Mouse (Mus musculus): ENCODE measurements around the gene Zfp629. TPM values are rescaled to one million over a fixed set of nuclear protein-coding genes. Genes with fewer than 3 reads are reported as not detected.

The Zfp629 gene
- polyA plus RNA-seq, 1 experiment from 2014 or later = 7.8 TPM

GRCm38 (mm10) chr7:127564381-127565150 is 51.0 kb downstream of the Zfp629 start:
- Histone ChIP-seq H3K4me2 (no peak overlapping the region), H3K9me3 (replicated peaks) (no peaks in the 10 kb centered on the region), H3K36me3 (peaks cover 54% of the 10 kb centered on the region), H3K4me3 (no peak overlapping the region), H3K27me3 (no peaks in the 10 kb centered on the region), H3K4me1 (replicated peaks) (peaks cover 13% of the 10 kb centered on the region), H3K27ac (peak overlapping the region; percentile 31), H3K9ac (no peak overlapping the region)
- 60% methylated on average over 6 of the region's 6 CpGs for WGBS
- peak; percentile 81 for ATAC-seq (replicated peaks; ENCODE audit: insufficient number of reproducible peaks, insufficient read depth, low FRiP score, low read depth)

DNA sequence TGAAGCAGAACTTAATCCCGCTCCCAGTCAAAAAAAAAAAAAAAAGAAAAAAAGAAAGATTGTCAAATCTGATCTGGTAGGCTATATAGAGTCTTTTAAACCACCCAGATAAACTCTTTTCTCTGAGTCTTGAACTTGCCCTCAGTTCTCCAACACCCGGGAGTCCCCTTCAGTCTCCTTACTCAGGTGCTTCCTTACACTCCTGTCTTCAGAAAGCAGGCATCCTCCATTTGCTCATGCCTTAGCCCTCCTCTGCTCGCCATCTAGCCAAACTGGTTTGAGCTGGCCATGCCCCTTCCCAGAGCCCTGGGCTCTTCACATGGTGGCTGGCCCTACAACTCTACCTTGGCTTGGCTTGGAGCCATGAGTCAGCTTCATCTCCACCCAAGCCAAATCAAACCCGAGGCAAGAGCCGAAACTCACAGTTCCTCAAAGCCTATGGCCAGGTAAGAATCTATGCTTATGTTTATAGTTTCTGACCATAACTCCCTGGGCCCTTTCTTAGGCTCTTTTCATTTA is 54.2 kb downstream of the Zfp629 start, which contains the start of gene Tmem265:
Gene Tmem265, plus strand, starts transcription at position 51 of the 519 bp plus-strand sequence.
- no peaks in the 10 kb centered on the region for H3K27me3 ChIP-seq
- H3K27ac ChIP-seq = no peak within 1 kb of the TSS
- H3K4me3 ChIP-seq = no peak within 1 kb of the TSS
- H3K4me2 ChIP-seq = no peak within 1 kb of the TSS
- peaks cover 13% of the 10 kb centered on the region for H3K4me1 ChIP-seq (replicated peaks)
- 91% methylated on average over 5 of the region's 5 CpGs for WGBS
- no peaks in the 10 kb centered on the region for H3K9me3 ChIP-seq (replicated peaks)
- peaks cover 68% of the 10 kb centered on the region for H3K36me3 ChIP-seq
- ATAC-seq (replicated peaks; ENCODE audit: insufficient number of reproducible peaks, insufficient read depth, low FRiP score, low read depth) = no peak
- no peak within 1 kb of the TSS for H3K9ac ChIP-seq

GRCm38 (mm10) chr7:127560580-127560979 is 55.0 kb downstream of the Zfp629 start:
- Histone ChIP-seq H3K36me3 (peaks cover 69% of the 10 kb centered on the region), H3K27me3 (no peaks in the 10 kb centered on the region), H3K9me3 (replicated peaks) (no peaks in the 10 kb centered on the region), H3K27ac (no peak overlapping the region), H3K9ac (no peak overlapping the region), H3K4me3 (no peak overlapping the region), H3K4me1 (replicated peaks) (peaks cover 13% of the 10 kb centered on the region), H3K4me2 (no peak overlapping the region)
- WGBS = 93% methylated on average over 11 of the region's 11 CpGs
- no peak for ATAC-seq (replicated peaks; ENCODE audit: insufficient number of reproducible peaks, insufficient read depth, low FRiP score, low read depth)

Other genes with a start within 250 kb of the Zfp629 start
- 4.6 and 5.6 TPM in 2 replicates for gene Zfp747, start 239.7 kb downstream of the Zfp629 start, polyA plus RNA-seq (2015; fragmentation: Nextera tagmentation; extraction: Ambion mirVana)
- gene 9130019O22Rik, start 228.6 kb downstream of the Zfp629 start, polyA plus RNA-seq (2015; fragmentation: Nextera tagmentation; extraction: Ambion mirVana) = 3.0 and 4.4 TPM in 2 replicates
- gene E430018J23Rik, start 222.2 kb downstream of the Zfp629 start, polyA plus RNA-seq (2015; fragmentation: Nextera tagmentation; extraction: Ambion mirVana) = 3.7 and 4.8 TPM in 2 replicates
- 4.8 and 6.3 TPM in 2 replicates for gene Zfp764, start 209.0 kb downstream of the Zfp629 start, polyA plus RNA-seq (2015; fragmentation: Nextera tagmentation; extraction: Ambion mirVana)
- gene Zfp688, start 193.7 kb downstream of the Zfp629 start, polyA plus RNA-seq (2015; fragmentation: Nextera tagmentation; extraction: Ambion mirVana) = 12.0 and 15.6 TPM in 2 replicates
- 3.9 and 5.6 TPM in 2 replicates for gene Zfp689, start 166.6 kb downstream of the Zfp629 start, polyA plus RNA-seq (2015; fragmentation: Nextera tagmentation; extraction: Ambion mirVana)
- 27.7 and 32.6 TPM in 2 replicates for gene Prr14, start 156.2 kb downstream of the Zfp629 start, polyA plus RNA-seq (2015; fragmentation: Nextera tagmentation; extraction: Ambion mirVana)
- gene Fbrs, start 136.6 kb downstream of the Zfp629 start, polyA plus RNA-seq (2015; fragmentation: Nextera tagmentation; extraction: Ambion mirVana) = 7.0 and 9.0 TPM in 2 replicates
- 25.7 and 41.5 TPM in 2 replicates for gene Srcap, start 103.8 kb downstream of the Zfp629 start, polyA plus RNA-seq (2015; fragmentation: Nextera tagmentation; extraction: Ambion mirVana)
- 8.2 and 9.0 TPM in 2 replicates for gene Gm42715, start 96.2 kb downstream of the Zfp629 start, polyA plus RNA-seq (2015; fragmentation: Nextera tagmentation; extraction: Ambion mirVana)
- 2.9 and 4.1 TPM in 2 replicates for gene Tmem265, start 54.4 kb downstream of the Zfp629 start, polyA plus RNA-seq (2015; fragmentation: Nextera tagmentation; extraction: Ambion mirVana)
- gene Phkg2, start 42.5 kb downstream of the Zfp629 start, polyA plus RNA-seq (2015; fragmentation: Nextera tagmentation; extraction: Ambion mirVana) = 27.5 and 36.5 TPM in 2 replicates
- gene Ccdc189, start 27.2 kb downstream of the Zfp629 start, polyA plus RNA-seq (2015; fragmentation: Nextera tagmentation; extraction: Ambion mirVana) = 10.6 and 12.6 TPM in 2 replicates
- 27.9 and 32.3 TPM in 2 replicates for gene Rnf40, start 27.0 kb downstream of the Zfp629 start, polyA plus RNA-seq (2015; fragmentation: Nextera tagmentation; extraction: Ambion mirVana)
- 37.2 and 45.7 TPM in 2 replicates for gene Bcl7c, start 93.1 kb upstream of the Zfp629 start, polyA plus RNA-seq (2015; fragmentation: Nextera tagmentation; extraction: Ambion mirVana)
- gene Ctf1, start 96.9 kb upstream of the Zfp629 start, polyA plus RNA-seq (2015; fragmentation: Nextera tagmentation; extraction: Ambion mirVana) = 4.7 and 8.4 TPM in 2 replicates
- gene Ctf2, start 116.4 kb upstream of the Zfp629 start, polyA plus RNA-seq (2015; fragmentation: Nextera tagmentation; extraction: Ambion mirVana) = 0.20 TPM in 1 of 2 replicates, not detected in the other
- gene Fbxl19, start 128.7 kb upstream of the Zfp629 start, polyA plus RNA-seq (2015; fragmentation: Nextera tagmentation; extraction: Ambion mirVana) = 1.4 and 2.2 TPM in 2 replicates
- 15.6 and 21.7 TPM in 2 replicates for gene Orai3, start 154.0 kb upstream of the Zfp629 start, polyA plus RNA-seq (2015; fragmentation: Nextera tagmentation; extraction: Ambion mirVana)
- gene Setd1a, start 160.9 kb upstream of the Zfp629 start, polyA plus RNA-seq (2015; fragmentation: Nextera tagmentation; extraction: Ambion mirVana) = 13.0 and 16.7 TPM in 2 replicates
- gene Gm49388, start 169.8 kb upstream of the Zfp629 start, polyA plus RNA-seq (2015; fragmentation: Nextera tagmentation; extraction: Ambion mirVana) = not detected in 2 replicates
- 22.0 and 24.0 TPM in 2 replicates for gene Hsd3b7, start 184.8 kb upstream of the Zfp629 start, polyA plus RNA-seq (2015; fragmentation: Nextera tagmentation; extraction: Ambion mirVana)
- 50.5 and 51.0 TPM in 2 replicates for gene Stx4a, start 208.5 kb upstream of the Zfp629 start, polyA plus RNA-seq (2015; fragmentation: Nextera tagmentation; extraction: Ambion mirVana)
- 1.4 and 2.1 TPM in 2 replicates for gene Stx1b, start 208.8 kb upstream of the Zfp629 start, polyA plus RNA-seq (2015; fragmentation: Nextera tagmentation; extraction: Ambion mirVana)